Mouse (Mus musculus) G1E-ER4 (cell line): ENCODE results near the gene Gm20878. TPM values are rescaled to one million over a fixed set of nuclear protein-coding genes. Genes with fewer than 3 reads are reported as not detected.
"Not testable (repeated sequence)": the region's sequence is repeated elsewhere in the genome, so short reads cannot be mapped to it uniquely, and the experiment has no call there.

ENCODE experiments used
- GATA1 ChIP-seq: IDR thresholded peaks from one replicate; pipeline ENCODE4 v1.8.0; 2012; ENCODE audit warnings: low read length, inconsistent platforms
- polyA plus RNA-seq: library from polyadenylated mRNA; stranded (reverse); fragments of >175 nt; gene quantifications from 2 replicates; pipeline ENCODE4 v1.2.3, GENCODE M21; 2012

The Gm20878 gene
- 0.22 and 2.0 TPM in 2 replicates for polyA plus RNA-seq

- not testable (repeated sequence) for TF ChIP-seq GATA1
Observed at GRCm38 (mm10) chr4:41941272-41941671, at the start of gene Gm20878. Gm20878 (plus strand) TSS chr4:41941572.

- TF ChIP-seq GATA1 = not testable (repeated sequence)
Observed at GRCm38 (mm10) chr4:41903310-41903709, 38.1 kb upstream of the Gm20878 start, which contains the start of gene Gm21541. Gm21541 (plus strand) TSS chr4:41903610.

- not testable (repeated sequence) for TF ChIP-seq GATA1
Observed at GRCm38 (mm10) chr4:41965758-41966157, 24.4 kb downstream of the Gm20878 start, which contains the start of gene Fam205a4. Fam205a4 (plus strand) TSS chr4:41966058.

Other genes starting within 250 kb of the Gm20878 start
- gene Cntfr, start 244.5 kb upstream of the Gm20878 start, polyA plus RNA-seq = 7.7 and 9.0 TPM in 2 replicates
- gene Il11ra1, start 241.6 kb upstream of the Gm20878 start, polyA plus RNA-seq = 5.8 and 6.3 TPM in 2 replicates
- 94.5 and 96.6 TPM in 2 replicates for gene Rpp25l, start 228.0 kb upstream of the Gm20878 start, polyA plus RNA-seq
- gene Dctn3, start 218.4 kb upstream of the Gm20878 start, polyA plus RNA-seq = 154 and 221 TPM in 2 replicates
- gene Arid3c, start 210.4 kb upstream of the Gm20878 start, polyA plus RNA-seq = not detected in 2 replicates
- gene Galt, start 186.3 kb upstream of the Gm20878 start, polyA plus RNA-seq = 40.4 and 54.2 TPM in 2 replicates
- gene Sigmar1, start 185.4 kb upstream of the Gm20878 start, polyA plus RNA-seq = 39.7 and 85.4 TPM in 2 replicates
- 2.6 TPM in 1 of 2 replicates, not detected in the other for gene Ccl27a, start 167.3 kb upstream of the Gm20878 start, polyA plus RNA-seq
- not detected in 2 replicates for gene Gm21541, start 38.0 kb upstream of the Gm20878 start, polyA plus RNA-seq
- not detected in 2 replicates for gene Fam205a4, start 24.5 kb downstream of the Gm20878 start, polyA plus RNA-seq
- not detected in 2 replicates for gene Gm21093, start 93.2 kb downstream of the Gm20878 start, polyA plus RNA-seq
- gene Gm3893, start 149.6 kb downstream of the Gm20878 start, polyA plus RNA-seq = not detected in 2 replicates
- not detected in 2 replicates for gene Gm13304, start 173.2 kb downstream of the Gm20878 start, polyA plus RNA-seq
- not detected in 2 replicates for gene Gm13306, start 211.9 kb downstream of the Gm20878 start, polyA plus RNA-seq
- not detected in 2 replicates for gene Gm13305, start 227.0 kb downstream of the Gm20878 start, polyA plus RNA-seq